Mouse (Mus musculus) embryonic facial prominence, embryonic 14.5 days (tissue): Measurements from ENCODE around the gene Med27. TPM values are rescaled to one million over a fixed set of nuclear protein-coding genes. Genes with fewer than 3 reads are reported as not detected.
"Not testable (repeated sequence)": the region's sequence is repeated elsewhere in the genome, so short reads cannot be mapped to it uniquely, and the experiment has no call there.

Experiments used
- ATAC-seq: fragments of 200-750 bp; cut with Nextera tagmentation; 2 replicates; pipeline ENCODE4 v1.8.0; 2017; ENCODE audit warnings: low read depth, moderate number of reproducible peaks, moderate TSS enrichment
- DNase-seq: peaks from one replicate; pipeline ENCODE4 v3.0.0-alpha.2; 2015; ENCODE audit warnings: low spot score
- H3K27ac ChIP-seq: fragments of 300-500 bp; sonication (generic); replicated peaks from 2 replicates; pipeline ENCODE4 v1.5.1; 2014; ENCODE audit warnings: low read depth, mild to moderate bottlenecking, low read length, moderate library complexity
- H3K27me3 ChIP-seq: fragments of 300-500 bp; sonication (generic); replicated peaks from 2 replicates; pipeline ENCODE4 v1.6.1; 2014; ENCODE audit warnings: low read length; ENCODE audit not compliant: control insufficient read depth, insufficient read depth
- H3K36me3 ChIP-seq: fragments of 300-500 bp; sonication (generic); 2 replicates; pipeline ENCODE4 v1.6.1; 2014; ENCODE audit warnings: low read length, mixed read lengths; ENCODE audit not compliant: control insufficient read depth, insufficient read depth
- H3K4me1 ChIP-seq: fragments of 300-500 bp; sonication (generic); 2 replicates; pipeline ENCODE4 v1.6.1; 2014; ENCODE audit warnings: antibody characterized with exemption, low read length; ENCODE audit not compliant: control insufficient read depth, insufficient read depth
- H3K4me2 ChIP-seq: fragments of 300-500 bp; sonication (generic); 2 replicates; pipeline ENCODE4 v1.6.1; 2014; ENCODE audit warnings: low read depth, mild to moderate bottlenecking, low read length, moderate library complexity, mixed read lengths
- H3K4me3 ChIP-seq: fragments of 300-500 bp; sonication (generic); 2 replicates; pipeline ENCODE4 v1.5.1; 2014; ENCODE audit warnings: low read depth, mild to moderate bottlenecking, low read length
- H3K9ac ChIP-seq: fragments of 300-500 bp; sonication (generic); 2 replicates; pipeline ENCODE4 v1.6.1; 2014; ENCODE audit warnings: low read depth, mild to moderate bottlenecking, low read length, moderate library complexity, mixed read lengths
- H3K9me3 ChIP-seq: fragments of 300-500 bp; sonication (generic); 2 replicates; pipeline ENCODE4 v1.6.1; 2016; ENCODE audit warnings: low read length; ENCODE audit not compliant: control insufficient read depth
- WGBS: fragments of 180-500 bp; shearing (Covaris S2); extraction: QIAGEN DNeasy Blood & Tissue Kit; methylation state at CpG from one replicate; pipeline ENCODE4 v1.1.7; 2014; 5-methylcytosine and 5-hydroxymethylcytosine counted together
- polyA plus RNA-seq: library from polyadenylated mRNA; unstranded; fragments of >200 nt; fragmentation: Nextera tagmentation; extraction: Ambion mirVana; gene quantifications from 2 replicates; pipeline ENCODE4 v1.2.1, GENCODE M21; 2014

The Med27 gene
- polyA plus RNA-seq, 1 experiment from 2014 or later = 50.9 TPM

GRCm38 (mm10) chr2:29527480-29527879 is 180.9 kb downstream of the Med27 start:
- H3K4me3 ChIP-seq, H3K9ac ChIP-seq, H3K36me3 ChIP-seq, H3K27me3 ChIP-seq, DNase-seq, ATAC-seq, H3K4me2 ChIP-seq, H3K9me3 ChIP-seq, H3K27ac ChIP-seq: not testable (repeated sequence)
- peaks cover 31% of the 10 kb centered on the region for H3K4me1 ChIP-seq
- 81% methylated on average over 5 of the region's 9 CpGs for WGBS

DNA sequence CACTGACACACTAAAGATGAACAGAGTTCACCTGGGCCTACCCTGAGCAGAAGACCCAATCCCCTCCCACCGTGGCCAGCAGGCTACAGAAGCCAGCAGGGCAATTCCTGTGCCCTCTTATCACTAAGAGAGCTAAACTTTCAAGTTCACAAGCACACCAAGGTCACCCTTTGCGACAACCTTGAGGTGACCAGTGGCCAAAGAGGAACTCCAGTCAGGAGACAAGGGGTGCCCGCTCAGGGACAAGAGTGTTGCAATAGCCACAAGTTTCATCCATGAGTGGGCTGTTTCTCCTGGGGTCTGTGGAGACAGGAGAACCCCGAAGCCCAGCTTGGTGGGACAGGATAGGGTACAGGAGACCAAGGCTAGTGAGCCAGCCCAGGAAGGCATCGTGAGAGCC is 182.2 kb downstream of the Med27 start:
- 86% methylated on average over 5 of the region's 5 CpGs for WGBS

GRCm38 (mm10) chr2:29529788-29530187 is 183.2 kb downstream of the Med27 start:
- not testable (repeated sequence) for H3K27ac ChIP-seq, H3K9ac ChIP-seq, H3K4me2 ChIP-seq, H3K36me3 ChIP-seq, H3K4me3 ChIP-seq, ATAC-seq, H3K9me3 ChIP-seq, DNase-seq, H3K27me3 ChIP-seq
- peaks cover 20% of the 10 kb centered on the region for H3K4me1 ChIP-seq
- 95% methylated on average over 2 of the region's 2 CpGs for WGBS

More for the DNA sequence above, 182.2 kb downstream of the Med27 start:
- Histone ChIP-seq H3K4me3 (no peak overlapping the region), H3K27ac (no peak overlapping the region), H3K4me2 (no peak overlapping the region), H3K9ac (no peak overlapping the region), H3K36me3 (no peaks in the 10 kb centered on the region), H3K9me3 (no peaks in the 10 kb centered on the region), H3K27me3 (no peaks in the 10 kb centered on the region), H3K4me1 (peaks cover 30% of the 10 kb centered on the region)
- ATAC-seq (no peak), DNase-seq (no peak)

DNA sequence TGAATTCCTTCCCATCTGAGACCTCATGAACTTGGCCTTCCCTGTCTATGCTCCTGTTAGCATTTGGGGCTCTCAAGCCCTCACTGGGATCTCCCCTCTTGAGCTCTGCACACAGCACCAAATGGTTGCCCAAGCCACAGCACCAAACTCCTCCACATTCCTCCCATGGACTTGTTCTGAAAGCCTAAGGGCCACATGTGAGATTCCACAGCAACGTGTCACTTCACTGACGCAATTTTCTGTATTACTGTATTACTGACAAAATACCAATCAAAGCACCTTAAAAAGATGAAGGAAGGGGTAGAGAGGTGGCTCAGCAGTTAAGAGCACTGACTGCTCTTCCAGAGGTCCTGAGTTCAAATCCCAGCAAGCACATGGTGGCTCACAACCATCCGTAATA is 185.6 kb downstream of the Med27 start:
- Histone ChIP-seq H3K27ac (no peak overlapping the region), H3K4me3 (no peak overlapping the region), H3K36me3 (no peaks in the 10 kb centered on the region), H3K4me1 (no peaks in the 10 kb centered on the region), H3K27me3 (no peaks in the 10 kb centered on the region), H3K4me2 (no peak overlapping the region), H3K9ac (no peak overlapping the region), H3K9me3 (no peaks in the 10 kb centered on the region)
- DNase-seq = no peak
- ATAC-seq = no peak
- 85% methylated on average over 3 of the region's 3 CpGs for WGBS

GRCm38 (mm10) chr2:29532921-29533320 is 186.3 kb downstream of the Med27 start:
- ATAC-seq (no peak), DNase-seq (no peak)
- 48% methylated on average over 5 of the region's 5 CpGs for WGBS
- Histone ChIP-seq H3K4me3 (no peak overlapping the region), H3K4me1 (no peaks in the 10 kb centered on the region), H3K9me3 (no peaks in the 10 kb centered on the region), H3K27ac (no peak overlapping the region), H3K4me2 (no peak overlapping the region), H3K9ac (no peak overlapping the region), H3K27me3 (no peaks in the 10 kb centered on the region), H3K36me3 (no peaks in the 10 kb centered on the region)

- Histone ChIP-seq H3K9ac (0 out of 2 replicates have a peak overlapping the region, but pooled peaks have one; percentile 14), H3K27ac (no peak overlapping the region), H3K27me3 (no peaks in the 10 kb centered on the region), H3K4me1 (no peaks in the 10 kb centered on the region), H3K9me3 (no peaks in the 10 kb centered on the region), H3K36me3 (no peaks in the 10 kb centered on the region), H3K4me3 (no peak overlapping the region), H3K4me2 (no peak overlapping the region)
- ATAC-seq (no peak), DNase-seq (no peak)
- 66% methylated on average over 5 of the region's 5 CpGs for WGBS
Observed at GRCm38 (mm10) chr2:29535566-29536244, 189.1 kb downstream of the Med27 start.

DNA sequence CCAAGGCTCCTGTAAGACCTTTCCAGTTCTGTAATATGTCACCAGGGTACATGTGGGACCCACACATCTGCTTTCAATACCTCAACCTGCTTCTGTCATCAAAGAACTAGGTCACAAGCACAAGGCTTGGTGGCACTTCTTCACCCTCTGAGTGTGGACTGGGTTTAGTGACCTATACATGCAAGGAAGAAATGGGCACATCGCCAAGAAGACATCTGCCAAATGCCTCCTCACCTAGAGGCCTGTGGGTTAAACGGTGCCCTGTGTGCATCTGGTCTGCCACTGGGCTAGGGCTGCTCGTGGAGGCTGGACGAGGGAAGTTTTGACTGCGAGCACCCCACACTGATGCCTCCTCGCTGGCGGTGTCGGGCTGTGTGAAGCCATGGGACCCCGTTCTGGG is 189.9 kb downstream of the Med27 start:
- Histone ChIP-seq H3K27me3 (no peaks in the 10 kb centered on the region), H3K9me3 (no peaks in the 10 kb centered on the region), H3K4me1 (no peaks in the 10 kb centered on the region), H3K4me3 (no peak overlapping the region), H3K9ac (no peak overlapping the region), H3K4me2 (no peak overlapping the region), H3K36me3 (no peaks in the 10 kb centered on the region), H3K27ac (no peak overlapping the region)
- WGBS = 87% methylated on average over 9 of the region's 9 CpGs
- DNase-seq (no peak), ATAC-seq (no peak)

GRCm38 (mm10) chr2:29537334-29537733 is 190.7 kb downstream of the Med27 start:
- H3K4me3 ChIP-seq = no peak overlapping the region
- H3K27me3 ChIP-seq = no peaks in the 10 kb centered on the region
- ATAC-seq (no peak), DNase-seq (no peak)
- 82% methylated on average over 8 of the region's 8 CpGs for WGBS
- H3K4me2 ChIP-seq = no peak overlapping the region
- H3K4me1 ChIP-seq = no peaks in the 10 kb centered on the region
- H3K9ac ChIP-seq = no peak overlapping the region
- no peaks in the 10 kb centered on the region for H3K9me3 ChIP-seq
- H3K27ac ChIP-seq = no peak overlapping the region
- no peaks in the 10 kb centered on the region for H3K36me3 ChIP-seq

GRCm38 (mm10) chr2:29542039-29542438 is 195.4 kb downstream of the Med27 start:
- Histone ChIP-seq H3K4me2 (no peak overlapping the region), H3K9me3 (no peaks in the 10 kb centered on the region), H3K27me3 (no peaks in the 10 kb centered on the region), H3K4me1 (0 out of 2 replicates have a peak, but pooled peaks cover 3% of the 10 kb centered on the region), H3K36me3 (no peaks in the 10 kb centered on the region), H3K4me3 (no peak overlapping the region), H3K27ac (no peak overlapping the region), H3K9ac (no peak overlapping the region)
- 72% methylated on average over 13 of the region's 13 CpGs for WGBS
- DNase-seq (no peak), ATAC-seq (no peak)
